Mouse (Mus musculus) CH12.LX (cell line): ENCODE measurements around the gene Stk10.

Source experiments
- CHD2 ChIP-seq: IDR thresholded peaks from 2 replicates; pipeline ENCODE4 v1.6.1; 2011; ENCODE audit warnings: low read length, improper control_type of control experiment
- CTCF ChIP-seq, 2 experiments: IDR thresholded peaks in 1 of 2; conservative IDR thresholded peaks in 1 of 2; 2 replicates each; pipeline ENCODE4 v1.5.1; 2011 to 2012; ENCODE audit warnings: low read depth in 2 of 2, low read length in 2 of 2, improper control_type of control experiment in 1 of 2, inconsistent platforms in 1 of 2, mild to moderate bottlenecking in 1 of 2, moderate library complexity in 1 of 2
- EP300 ChIP-seq: IDR thresholded peaks from 2 replicates; pipeline ENCODE4 v1.6.1; 2011; ENCODE audit warnings: low read length, improper control_type of control experiment
- MAFK ChIP-seq: IDR thresholded peaks from 2 replicates; pipeline ENCODE4 v1.6.1; 2011; ENCODE audit warnings: low read length, improper control_type of control experiment; ENCODE audit not compliant: insufficient replicate concordance
- MXI1 ChIP-seq: IDR thresholded peaks from 2 replicates; pipeline ENCODE4 v1.6.1; 2011; ENCODE audit warnings: mild to moderate bottlenecking, low read depth, low read length, improper control_type of control experiment
- MYC ChIP-seq: IDR thresholded peaks from 2 replicates; pipeline ENCODE4 v1.6.1; 2011; ENCODE audit warnings: low read depth, mild to moderate bottlenecking, improper control_type of control experiment, low read length
- POLR2A ChIP-seq: IDR thresholded peaks from 2 replicates; pipeline ENCODE4 v1.6.1; 2011; ENCODE audit warnings: low read depth, mild to moderate bottlenecking, improper control_type of control experiment, low read length
- USF2 ChIP-seq: conservative IDR thresholded peaks from 2 replicates; pipeline ENCODE4 v1.6.1; 2011; ENCODE audit warnings: low read depth, low read length, improper control_type of control experiment
- ZC3H11A ChIP-seq: IDR thresholded peaks from 2 replicates; pipeline ENCODE4 v1.6.1; 2012; ENCODE audit warnings: low read depth, mild to moderate bottlenecking, inconsistent platforms, low read length, improper control_type of control experiment

GRCm38 (mm10) chr11:32642249-32642876 lies 109.3 kb downstream of the Stk10 start, which contains the start of gene Fbxw11:
- TF ChIP-seq EP300 (no peak), CTCF (conservative IDR thresholded peaks at IDR 0.05 in 1 of 2, IDR thresholded peaks at IDR 0.05 in 1 of 2; ENCODE audit: low read depth in 2 of 2, low read length in 2 of 2) (no peak), POLR2A (peak; percentile 97), USF2 (no peak), MAFK (no peak), CHD2 (peak; percentile 96), ZC3H11A (no peak), MXI1 (peak; percentile 67), MYC (no peak; the same call in 1 of the 2 replicates)
